Mouse (Mus musculus) stomach, embryonic 16.5 days (tissue): Measurements from ENCODE around the gene Ccdc51. TPM values are rescaled to one million over a fixed set of nuclear protein-coding genes. Genes with fewer than 3 reads are reported as not detected.

Source experiments
- ATAC-seq: fragments of 200-750 bp; cut with Nextera tagmentation; 2 replicates; pipeline ENCODE4 v1.8.0; 2017; ENCODE audit warnings: moderate number of reproducible peaks, moderate TSS enrichment; ENCODE audit not compliant: insufficient read depth, low FRiP score
- H3K27ac ChIP-seq: fragments of 300-500 bp; sonication (generic); 2 replicates; pipeline ENCODE4 v1.5.1; 2014; ENCODE audit warnings: low read length
- H3K27me3 ChIP-seq: fragments of 300-500 bp; sonication (generic); 2 replicates; pipeline ENCODE4 v1.6.1; 2014; ENCODE audit warnings: low read length, control low read depth, mixed read lengths; ENCODE audit not compliant: control insufficient read depth, insufficient read depth
- H3K36me3 ChIP-seq: fragments of 300-500 bp; sonication (generic); 2 replicates; pipeline ENCODE4 v1.6.1; 2014; ENCODE audit warnings: low read length; ENCODE audit not compliant: control insufficient read depth, insufficient read depth
- H3K4me1 ChIP-seq: fragments of 300-500 bp; sonication (generic); 2 replicates; pipeline ENCODE4 v1.6.1; 2014; ENCODE audit warnings: low read length, control low read depth, mixed read lengths; ENCODE audit not compliant: control insufficient read depth, insufficient read depth
- H3K4me2 ChIP-seq: fragments of 300-500 bp; sonication (generic); 2 replicates; pipeline ENCODE4 v1.6.1; 2014; ENCODE audit warnings: low read depth, low read length, mixed read lengths
- H3K4me3 ChIP-seq: fragments of 300-500 bp; sonication (generic); replicated peaks from 2 replicates; pipeline ENCODE4 v1.5.1; 2014; ENCODE audit warnings: mild to moderate bottlenecking, low read length
- H3K9ac ChIP-seq: fragments of 300-500 bp; sonication (generic); 2 replicates; pipeline ENCODE4 v1.6.1; 2014; ENCODE audit warnings: low read length
- H3K9me3 ChIP-seq: fragments of 300-500 bp; sonication (generic); replicated peaks from 2 replicates; pipeline ENCODE4 v1.6.1; 2016; ENCODE audit warnings: low read length, control low read depth; ENCODE audit not compliant: control insufficient read depth
- WGBS: fragments of 180-500 bp; shearing (Covaris S2); extraction: QIAGEN DNeasy Blood & Tissue Kit; methylation state at CpG from one replicate; pipeline ENCODE4 v1.1.7; 2014; 5-methylcytosine and 5-hydroxymethylcytosine counted together
- polyA plus RNA-seq: library from polyadenylated mRNA; unstranded; fragments of >200 nt; fragmentation: Nextera tagmentation; extraction: Ambion mirVana; gene quantifications from 2 replicates; pipeline ENCODE4 v1.2.1, GENCODE M21; 2015

Ccdc51 gene
- polyA plus RNA-seq, 1 experiment from 2014 or later: 15.8 TPM

GRCm38 (mm10) chr9:109068095-109068735 is 14.1 kb upstream of the Ccdc51 start:
- Histone ChIP-seq H3K4me3 (no peak overlapping the region), H3K4me2 (no peak overlapping the region), H3K36me3 (peaks cover 6% of the 10 kb centered on the region), H3K27me3 (no peaks in the 10 kb centered on the region), H3K9ac (no peak overlapping the region), H3K27ac (no peak overlapping the region), H3K9me3 (no peaks in the 10 kb centered on the region), H3K4me1 (peaks cover 7% of the 10 kb centered on the region)
- no peak for ATAC-seq
- WGBS: 92% methylated on average over 3 of the region's 3 CpGs

GRCm38 (mm10) chr9:109073661-109074573 is 8.4 kb upstream of the Ccdc51 start, which contains the start of gene Atrip:
Gene Atrip, minus strand, starts transcription at chr9:109074124.
- under 1% methylated on average over 57 of the region's 57 CpGs for WGBS
- Histone ChIP-seq H3K27ac (peak within 1 kb of the TSS; percentile 68), H3K9ac (peak within 1 kb of the TSS; percentile 90), H3K4me3 (peak within 1 kb of the TSS; percentile 82), H3K9me3 (no peaks in the 10 kb centered on the region), H3K36me3 (0 out of 2 replicates have a peak, but pooled peaks cover 6% of the 10 kb centered on the region), H3K4me1 (peaks cover 15% of the 10 kb centered on the region), H3K27me3 (no peaks in the 10 kb centered on the region), H3K4me2 (peak within 1 kb of the TSS; percentile 85)
- peak; percentile 98 for ATAC-seq

GRCm38 (mm10) chr9:109080516-109080915 is 1.8 kb upstream of the Ccdc51 start:
- Histone ChIP-seq H3K27me3 (no peaks in the 10 kb centered on the region), H3K9me3 (no peaks in the 10 kb centered on the region), H3K4me2 (peak overlapping the region; percentile 83; the same call in 1 of the 2 replicates), H3K36me3 (0 out of 2 replicates have a peak, but pooled peaks cover 7% of the 10 kb centered on the region), H3K27ac (no peak overlapping the region), H3K9ac (no peak overlapping the region), H3K4me1 (peaks cover 17% of the 10 kb centered on the region), H3K4me3 (no peak overlapping the region)
- ATAC-seq: no peak
- WGBS: 90% methylated on average over 3 of the region's 3 CpGs

- H3K4me3 ChIP-seq: peak overlapping the region; percentile 75
- H3K4me2 ChIP-seq: peak overlapping the region; percentile 83
- no peaks in the 10 kb centered on the region for H3K27me3 ChIP-seq
- peak overlapping the region; percentile 84 for H3K9ac ChIP-seq
- no peak for ATAC-seq
- peaks cover 17% of the 10 kb centered on the region for H3K4me1 ChIP-seq
- WGBS: 3% methylated on average over 11 of the region's 11 CpGs
- peak overlapping the region; percentile 58 for H3K27ac ChIP-seq
- 0 out of 2 replicates have a peak, but pooled peaks cover 7% of the 10 kb centered on the region for H3K36me3 ChIP-seq
- no peaks in the 10 kb centered on the region for H3K9me3 ChIP-seq
These were observed 557 bp upstream of the Ccdc51 start for GRCm38 (mm10) chr9:109081749-109082123.

- no peak overlapping the region for H3K4me2 ChIP-seq
- no peaks in the 10 kb centered on the region for H3K27me3 ChIP-seq
- peaks cover 22% of the 10 kb centered on the region for H3K4me1 ChIP-seq
- WGBS: 15% methylated on average over 2 of the region's 2 CpGs
- H3K9me3 ChIP-seq: no peaks in the 10 kb centered on the region
- H3K9ac ChIP-seq: no peak overlapping the region
- H3K4me3 ChIP-seq: no peak overlapping the region
- no peak overlapping the region for H3K27ac ChIP-seq
- no peak for ATAC-seq
- peaks cover 3% of the 10 kb centered on the region; the same call in 1 of the 2 replicates for H3K36me3 ChIP-seq
These were observed 2.6 kb downstream of the Ccdc51 start for GRCm38 (mm10) chr9:109084922-109085321.

GRCm38 (mm10) chr9:109087987-109088386 is 5.7 kb downstream of the Ccdc51 start:
- Histone ChIP-seq H3K4me2 (no peak overlapping the region), H3K27me3 (no peaks in the 10 kb centered on the region), H3K4me1 (peaks cover 16% of the 10 kb centered on the region), H3K4me3 (no peak overlapping the region), H3K27ac (no peak overlapping the region), H3K36me3 (no peaks in the 10 kb centered on the region; the same call in 1 of the 2 replicates), H3K9ac (peak overlapping the region; percentile 44), H3K9me3 (no peaks in the 10 kb centered on the region)
- WGBS: 11% methylated on average over 5 of the region's 5 CpGs
- no peak for ATAC-seq

GRCm38 (mm10) chr9:109090446-109090845 is 8.2 kb downstream of the Ccdc51 start:
- 62% methylated on average over 15 of the region's 15 CpGs for WGBS
- H3K36me3 ChIP-seq: no peaks in the 10 kb centered on the region; the same call in 1 of the 2 replicates
- H3K4me2 ChIP-seq: peak overlapping the region; percentile 34
- H3K9ac ChIP-seq: peak overlapping the region; percentile 37
- no peaks in the 10 kb centered on the region for H3K27me3 ChIP-seq
- no peaks in the 10 kb centered on the region for H3K9me3 ChIP-seq
- peak overlapping the region; percentile 89 for H3K27ac ChIP-seq
- no peak for ATAC-seq
- peaks cover 25% of the 10 kb centered on the region for H3K4me1 ChIP-seq
- peak overlapping the region; percentile 14 for H3K4me3 ChIP-seq

GRCm38 (mm10) chr9:109091802-109092201 is 9.5 kb downstream of the Ccdc51 start:
- H3K27me3 ChIP-seq: no peaks in the 10 kb centered on the region
- no peaks in the 10 kb centered on the region for H3K9me3 ChIP-seq
- H3K4me3 ChIP-seq: peak overlapping the region; percentile 9; the same call in 1 of the 2 replicates
- no peaks in the 10 kb centered on the region; the same call in 1 of the 2 replicates for H3K36me3 ChIP-seq
- no peak for ATAC-seq
- H3K9ac ChIP-seq: peak overlapping the region; percentile 55
- H3K27ac ChIP-seq: peak overlapping the region; percentile 89
- 0 out of 2 replicates have a peak overlapping the region, but pooled peaks have one; percentile 19 for H3K4me2 ChIP-seq
- WGBS: 79% methylated on average over 8 of the region's 8 CpGs
- H3K4me1 ChIP-seq: peaks cover 31% of the 10 kb centered on the region
